8 mouse cellular contexts compared by ENCODE assay signal in the genomic region with DNA sequence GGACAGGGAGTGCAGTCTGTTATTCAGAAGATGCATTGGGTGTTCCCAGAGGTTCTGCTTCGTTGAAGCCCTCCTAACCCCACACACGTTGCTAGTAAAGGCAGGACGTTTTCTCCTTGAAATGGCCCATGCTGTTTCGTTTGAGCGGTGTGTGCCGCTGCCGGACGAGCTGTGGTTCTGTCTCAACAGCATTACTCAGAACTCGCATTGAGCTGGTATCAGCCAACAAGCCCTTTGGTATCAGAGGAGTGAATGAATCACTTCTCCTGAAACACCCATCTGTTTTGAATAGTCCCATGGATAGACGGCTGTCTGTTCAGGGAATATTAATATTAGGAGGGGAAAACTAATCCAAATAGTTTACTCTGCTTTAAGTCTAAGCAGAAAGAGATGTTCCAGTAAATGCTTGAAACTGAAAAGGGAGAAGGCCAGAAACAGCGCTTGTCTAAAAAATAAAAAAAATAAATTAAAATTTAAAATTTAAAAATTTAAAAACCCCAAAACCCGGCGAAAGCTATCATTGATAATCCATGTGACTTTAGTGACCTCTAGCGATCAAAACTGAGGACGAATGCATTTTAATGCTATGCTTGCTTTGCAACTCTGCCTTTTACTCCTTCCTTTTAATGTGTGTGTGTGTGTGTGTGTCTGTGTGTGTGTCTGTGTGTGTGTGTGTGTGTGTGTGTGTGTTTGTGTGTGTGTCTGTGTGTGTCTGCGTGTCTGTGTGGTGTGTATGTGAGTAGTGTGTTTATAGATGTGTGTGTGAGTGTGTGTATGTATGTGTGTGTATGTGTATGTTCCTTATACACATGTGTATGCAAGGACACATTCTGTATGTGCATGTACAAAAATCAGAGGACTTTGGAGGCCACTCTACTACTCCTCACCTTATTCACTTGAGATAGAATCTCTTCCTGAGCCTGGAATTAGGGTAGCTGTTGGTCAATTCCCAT. TPM values are rescaled to one million over a fixed set of nuclear protein-coding genes. Genes with fewer than 3 reads are reported as not detected.
DNase-seq lines count a peak whose midpoint lies in the region; ATAC-seq lines count a peak whose summit lies in the region.

No protein-coding gene starts in this region.

- no peak for DNase-seq in frontal cortex, postnatal 10 days (ENCODE audit: low spot score in 2 of 2)
- DNase-seq in 3T3-L1 (ENCODE audit: low read depth, low spot score) = peak; percentile 65
- DNase-seq in adrenal gland, adult 2 months = peak; percentile 45
- peak; percentile 23 for DNase-seq in heart, postnatal 4 days

- 0 out of 2 replicates have a peak, but pooled peaks cover 5% of the 10 kb centered on the region for H3K27me3 ChIP-seq in limb, embryonic 12.5 days

- no peak overlapping the region for H3K9ac ChIP-seq in limb, embryonic 12.5 days (replicated peaks)

- H3K4me2 ChIP-seq in limb, embryonic 12.5 days = peak overlapping the region; percentile 17

- peaks cover 3% of the 10 kb centered on the region; the same call in 1 of the 2 replicates for H3K4me1 ChIP-seq in limb, embryonic 12.5 days (replicated peaks)

- ATAC-seq in frontal cortex, adult (ENCODE audit: low TSS enrichment) = peak; percentile 47
- ATAC-seq in limb, embryonic 12.5 days (ENCODE audit: insufficient number of reproducible peaks, insufficient read depth, low FRiP score, low TSS enrichment, low read depth) = no peak
- peak; percentile 44; the same call in 1 of the 2 replicates for ATAC-seq in neutrophil, adult 5-6 weeks (ENCODE audit: extremely low read depth, insufficient number of reproducible peaks, low FRiP score, poor library complexity, severe bottlenecking)
- no peak for ATAC-seq in activated CD4-positive, CD25-positive, alpha-beta regulatory T cell, adult 4 months

- H3K27ac ChIP-seq in limb, embryonic 12.5 days = no peak overlapping the region

- no peaks in the 10 kb centered on the region for H3K9me3 ChIP-seq in limb, embryonic 12.5 days

- H3K4me3 ChIP-seq in limb, embryonic 12.5 days (replicated peaks) = no peak overlapping the region

- no peaks in the 10 kb centered on the region for H3K36me3 ChIP-seq in limb, embryonic 12.5 days

- WGBS in limb, embryonic 12.5 days = 36% methylated on average over 16 of the region's 16 CpGs

RNA-seq across cellular contexts. Expression of gene Gypa, which starts 10.5 kb away (rescaled TPM):
- total RNA-seq in adrenal gland, adult 2 months (2021) = not detected
- not detected in 2 replicates for polyA plus RNA-seq in adrenal gland, adult 2 months (2012; rRNA removed)
- 1 to 10 TPM; 1.1 to 2.9 TPM for total RNA-seq in heart, postnatal 4 days (2021)
- polyA plus RNA-seq in limb, embryonic 12.5 days (2016; fragmentation: Nextera tagmentation; extraction: Ambion mirVana) = 4.9 and 5.0 TPM in 2 replicates
- 3.1 and 7.2 TPM in 2 replicates for total RNA-seq in neutrophil, adult 5-6 weeks (2017)
- polyA plus RNA-seq in activated CD4-positive, CD25-positive, alpha-beta regulatory T cell, adult 4 months (2017; shearing (Covaris generic)) = 1 to 10 TPM in 1 of 2 experiments, under 1 TPM in 1; 0.17 to 3.9 TPM

Comparison
In these comparisons a context has a peak if more than half of its experiments do, and no peak if none do; other contexts are left out.
1. ATAC-seq: peak in frontal cortex, adult (single experiment) and neutrophil, adult 5-6 weeks (single experiment); none in limb, embryonic 12.5 days (single experiment) and activated CD4-positive, CD25-positive, alpha-beta regulatory T cell, adult 4 months (single experiment).
2. DNase-seq: peak in 3T3-L1 (single experiment), adrenal gland, adult 2 months (single experiment) and heart, postnatal 4 days (single experiment); none in frontal cortex, postnatal 10 days (0 of 2).